Mouse (Mus musculus) bone marrow macrophage, adult 2 months (primary cell): ENCODE measurements around the gene Rpl29. TPM values are rescaled to one million over a fixed set of nuclear protein-coding genes. Genes with fewer than 3 reads are reported as not detected.

Experiments
- H3K27ac ChIP-seq: 2 replicates; pipeline ENCODE4 v1.5.1; 2012; ENCODE audit warnings: low read depth, low read length; ENCODE audit not compliant: insufficient read depth
- H3K4me1 ChIP-seq: 2 replicates; pipeline ENCODE4 v1.6.1; 2012; ENCODE audit warnings: low read length; ENCODE audit not compliant: control insufficient read depth, insufficient read depth
- H3K4me3 ChIP-seq: 2 replicates; pipeline ENCODE4 v1.5.1; 2012; ENCODE audit warnings: mild to moderate bottlenecking, low read length, moderate library complexity; ENCODE audit not compliant: insufficient read depth
- CTCF ChIP-seq: IDR thresholded peaks from 2 replicates; pipeline ENCODE4 v1.5.1; 2012; ENCODE audit warnings: low read depth, mild to moderate bottlenecking, low read length, moderate library complexity
- POLR2A ChIP-seq: IDR thresholded peaks from 2 replicates; pipeline ENCODE4 v1.6.1; 2012; ENCODE audit warnings: mild to moderate bottlenecking, low read depth, low read length, borderline replicate concordance
- polyA plus RNA-seq: library from polyadenylated mRNA; stranded (reverse); fragments of >200 nt; gene quantifications from 2 replicates; pipeline ENCODE4 v1.2.4, GENCODE M21; 2012; ENCODE audit not compliant: missing spikeins, insufficient read depth, insufficient read length

Gene Rpl29
- polyA plus RNA-seq, 1 experiment = 299 TPM

DNA sequence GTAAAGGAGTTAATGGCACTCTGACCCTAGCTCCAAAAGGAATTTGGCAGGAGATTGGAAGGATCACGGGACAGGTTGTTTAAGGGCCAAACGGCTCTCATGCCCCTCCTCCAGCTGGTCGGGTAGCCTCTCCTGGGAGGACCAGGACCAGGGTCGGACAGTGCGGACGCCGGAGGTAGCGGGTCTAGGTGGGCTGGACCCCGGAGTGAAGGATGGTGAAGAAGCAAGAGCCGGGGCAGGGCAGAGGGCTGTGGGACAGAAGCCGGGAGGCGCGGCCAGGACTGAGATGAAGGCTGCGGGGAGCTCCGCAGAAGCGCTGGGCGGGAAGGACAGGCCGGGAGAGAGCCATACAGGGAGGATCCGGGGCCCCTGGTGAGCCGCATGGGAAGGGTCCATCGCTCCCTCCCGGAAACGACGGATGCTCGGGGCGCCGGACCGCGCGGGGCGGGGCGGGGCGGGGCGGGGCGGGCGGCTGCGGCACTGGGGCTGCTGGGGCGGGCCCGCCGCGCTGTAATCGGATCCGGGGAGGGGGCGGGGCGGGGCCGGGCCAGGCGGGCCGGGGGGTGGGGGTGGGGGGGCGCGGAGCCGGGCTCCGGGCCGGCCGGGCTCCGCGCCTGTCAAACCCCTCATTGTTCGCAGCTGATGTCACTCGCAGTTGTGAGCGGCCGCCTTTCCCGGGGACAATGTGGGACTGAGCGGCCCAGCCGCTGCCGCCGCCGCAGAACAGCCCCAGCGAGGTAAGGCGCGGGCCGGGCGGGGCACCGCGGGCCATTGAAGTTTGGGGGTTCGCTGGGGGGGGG is 24.2 kb downstream of the Rpl29 start, which contains the start of gene Pcbp4:
TSS of gene Pcbp4 (plus strand) at position 21 of the 800 bp plus-strand sequence.
- Histone ChIP-seq H3K4me1 (no peaks in the 10 kb centered on the region), H3K4me3 (peak within 1 kb of the TSS; percentile 63), H3K27ac (no peak within 1 kb of the TSS)
- TF ChIP-seq CTCF = no peak
- no peak for TF ChIP-seq POLR2A

DNA sequence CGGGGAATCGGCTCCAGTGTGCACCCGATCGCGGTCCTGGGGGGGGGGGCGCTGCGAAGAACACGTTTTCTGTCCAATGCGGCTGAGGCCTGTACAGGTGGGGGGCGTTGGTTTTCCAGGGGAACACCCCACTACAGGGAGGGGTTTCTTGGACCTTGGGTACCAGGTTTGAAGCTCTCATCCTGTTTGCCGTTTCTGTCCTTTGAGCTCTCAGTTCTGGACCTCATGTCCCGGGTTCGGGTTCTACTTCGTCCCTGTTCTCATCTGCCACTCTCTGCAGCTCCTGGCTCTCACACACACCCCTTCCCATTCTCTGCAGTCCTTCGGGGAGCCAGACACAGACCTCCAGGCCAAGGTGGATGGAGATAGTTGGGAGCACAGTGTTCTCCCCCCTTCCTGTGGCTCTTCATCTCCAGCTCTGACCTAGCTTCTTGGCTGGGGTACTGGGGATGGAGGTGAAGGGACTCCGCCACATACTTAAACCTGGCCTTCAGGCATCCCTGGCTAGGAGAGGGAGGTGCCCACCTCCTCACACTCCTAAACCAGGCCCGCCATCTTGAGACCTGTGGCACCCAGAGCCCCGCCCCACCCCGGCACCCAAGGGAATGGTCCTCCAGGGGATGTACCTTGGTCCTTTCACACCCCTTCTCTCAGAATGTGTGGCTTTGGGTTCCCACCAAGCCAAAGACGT is 25.0 kb downstream of the Rpl29 start:
- no peak overlapping the region for H3K27ac ChIP-seq

DNA sequence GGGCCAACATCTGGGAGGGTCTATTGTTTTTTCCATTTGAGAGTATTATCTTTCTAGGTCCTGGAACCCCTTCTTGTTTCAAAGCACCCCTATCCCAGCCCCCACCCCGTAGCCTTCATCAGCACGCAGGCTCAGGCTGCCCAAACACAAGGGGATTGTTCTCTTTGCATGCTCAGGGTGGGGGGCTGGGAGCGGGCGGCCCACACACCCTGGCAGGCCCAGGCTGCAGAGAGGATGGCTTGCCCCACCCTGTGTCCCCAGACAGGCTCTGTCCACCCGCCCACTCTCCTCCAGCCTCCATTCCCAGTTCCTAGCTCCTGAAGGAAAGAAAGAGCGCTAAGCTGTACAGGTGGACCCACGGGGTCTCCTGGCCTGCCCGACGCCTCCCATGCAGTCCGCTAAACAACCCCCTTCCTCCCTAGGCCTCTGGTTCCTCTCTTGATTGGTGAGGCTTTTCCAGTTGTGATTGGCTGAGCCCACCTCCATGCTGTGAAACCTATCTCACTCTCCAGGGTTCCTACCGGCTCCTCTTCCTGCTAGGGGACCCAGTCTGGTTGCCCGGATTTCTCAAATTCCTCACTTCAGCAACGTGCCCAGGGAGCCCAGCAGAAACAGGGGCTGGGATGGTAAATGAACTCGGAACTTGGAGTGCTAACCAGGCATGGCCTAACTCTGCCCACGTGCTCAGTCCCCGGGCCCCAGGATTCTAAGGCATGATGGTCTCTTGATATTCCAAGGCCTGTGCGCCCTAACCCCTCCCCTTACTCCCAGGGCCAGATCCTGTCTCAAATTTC is 25.8 kb downstream of the Rpl29 start:
- no peak for TF ChIP-seq POLR2A
- no peak for TF ChIP-seq CTCF
- Histone ChIP-seq H3K4me1 (no peaks in the 10 kb centered on the region), H3K27ac (no peak overlapping the region), H3K4me3 (no peak overlapping the region)

More for the DNA sequence above, 25.0 kb downstream of the Rpl29 start:
- Histone ChIP-seq H3K4me1 (no peaks in the 10 kb centered on the region), H3K4me3 (peak overlapping the region; percentile 40)
- TF ChIP-seq CTCF (no peak), POLR2A (no peak)

DNA sequence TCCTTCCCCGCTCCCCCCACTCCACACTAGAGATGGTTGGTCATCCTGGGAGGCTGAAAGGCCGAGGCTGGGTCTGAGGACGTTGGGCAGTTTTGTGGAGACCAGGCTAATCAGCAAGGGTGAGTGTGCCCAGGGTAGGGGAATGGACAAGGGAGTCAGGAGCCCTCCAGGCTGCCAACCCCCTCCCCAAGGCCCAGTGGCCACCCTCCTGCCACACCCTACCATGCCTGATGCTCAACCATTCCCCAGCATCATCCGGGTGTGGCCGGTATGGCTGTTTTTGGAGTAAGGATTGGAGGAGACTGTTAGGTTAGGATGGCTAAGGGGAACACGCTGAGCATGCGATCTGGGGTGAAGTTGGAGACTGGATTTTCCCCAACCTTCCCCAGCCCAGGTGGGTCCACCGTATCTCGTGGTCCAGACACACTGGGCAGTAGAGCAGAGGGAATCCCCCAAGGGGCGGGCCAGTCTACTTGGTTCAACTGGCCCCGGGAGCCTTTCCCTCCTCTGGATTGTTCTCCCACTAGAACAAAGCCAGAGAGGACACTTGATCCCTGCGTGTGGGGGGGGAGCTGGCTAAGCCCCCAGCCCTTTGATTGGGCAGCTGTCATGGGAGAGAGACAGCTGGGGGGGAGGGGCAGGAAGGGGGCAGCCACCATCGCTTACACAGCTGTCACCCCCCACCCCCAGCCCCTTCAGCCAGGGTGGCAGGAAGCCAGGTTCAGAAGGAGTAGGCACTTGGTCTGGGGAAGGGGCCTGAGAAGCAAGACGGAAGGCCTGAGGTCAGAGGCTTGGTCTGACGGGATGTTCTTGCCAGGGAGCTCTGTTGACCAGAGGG is 27.3 kb downstream of the Rpl29 start:
- no peak overlapping the region for H3K4me3 ChIP-seq
- no peaks in the 10 kb centered on the region for H3K4me1 ChIP-seq
- TF ChIP-seq CTCF (no peak), POLR2A (no peak)
- H3K27ac ChIP-seq = no peak overlapping the region

DNA sequence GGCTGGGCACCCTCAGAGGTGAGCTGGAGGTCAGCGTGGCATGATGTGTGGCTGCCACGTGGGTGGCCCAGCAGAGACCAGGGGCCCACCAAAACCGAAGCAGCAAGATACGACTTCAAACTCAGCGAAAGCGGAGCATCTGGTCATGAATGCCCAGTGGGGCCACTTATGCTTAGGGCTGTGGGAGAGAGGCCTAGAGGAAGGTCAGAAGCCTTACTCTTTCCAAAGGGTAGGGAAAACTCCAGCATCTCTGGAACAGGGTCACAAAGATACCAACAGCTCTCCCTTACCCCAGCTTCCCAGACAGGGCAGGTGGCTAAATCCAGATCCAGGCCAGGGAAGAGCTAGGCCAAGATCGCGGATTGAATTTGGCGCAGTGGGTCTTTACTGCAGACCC is 27.9 kb downstream of the Rpl29 start:
- no peak overlapping the region for H3K4me3 ChIP-seq
- no peaks in the 10 kb centered on the region for H3K4me1 ChIP-seq
- H3K27ac ChIP-seq = no peak overlapping the region
- no peak for TF ChIP-seq POLR2A
- TF ChIP-seq CTCF = no peak

DNA sequence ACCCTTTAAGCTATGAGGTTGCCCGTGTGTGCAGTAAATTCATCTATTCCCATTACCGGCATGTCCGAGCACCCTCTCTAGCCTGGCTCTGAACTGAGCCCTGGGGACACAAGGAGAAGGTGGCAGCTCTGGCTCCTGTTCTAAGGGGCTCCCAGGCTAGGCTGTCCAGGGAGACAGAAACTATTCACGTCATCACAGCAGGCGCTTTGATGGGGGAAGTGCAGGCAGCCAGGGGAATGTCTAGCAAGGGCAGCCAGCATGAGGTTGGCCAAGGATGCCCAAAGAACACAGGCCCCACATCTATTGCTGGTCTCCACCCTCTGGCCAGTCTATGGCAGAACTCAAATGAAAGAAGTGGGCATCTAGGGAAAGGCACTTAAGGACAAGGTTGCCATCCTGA is 28.7 kb downstream of the Rpl29 start:
- Histone ChIP-seq H3K27ac (no peak overlapping the region), H3K4me1 (no peaks in the 10 kb centered on the region), H3K4me3 (no peak overlapping the region)
- TF ChIP-seq POLR2A = no peak

DNA sequence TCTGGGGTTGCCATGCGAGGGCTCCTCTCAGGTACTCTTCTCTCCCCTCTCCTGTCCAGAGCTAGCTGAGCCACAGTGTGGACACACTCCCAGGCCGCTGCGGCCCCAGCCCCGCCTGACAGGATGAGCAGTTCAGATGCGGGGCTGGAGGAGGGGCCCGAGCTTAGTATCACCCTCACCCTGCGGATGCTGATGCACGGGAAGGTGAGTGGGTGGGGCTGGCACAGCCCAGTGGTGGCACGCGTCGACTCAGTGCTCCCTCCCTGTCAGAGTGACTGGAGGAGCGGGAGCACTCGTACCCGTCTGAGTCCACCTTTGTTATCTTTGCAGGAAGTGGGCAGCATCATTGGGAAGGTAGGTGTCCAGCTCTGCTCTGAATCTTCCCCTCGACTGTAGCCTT is 30.7 kb downstream of the Rpl29 start:
- TF ChIP-seq CTCF = no peak
- TF ChIP-seq POLR2A = no peak
- Histone ChIP-seq H3K27ac (no peak overlapping the region), H3K4me1 (no peaks in the 10 kb centered on the region), H3K4me3 (no peak overlapping the region)

DNA sequence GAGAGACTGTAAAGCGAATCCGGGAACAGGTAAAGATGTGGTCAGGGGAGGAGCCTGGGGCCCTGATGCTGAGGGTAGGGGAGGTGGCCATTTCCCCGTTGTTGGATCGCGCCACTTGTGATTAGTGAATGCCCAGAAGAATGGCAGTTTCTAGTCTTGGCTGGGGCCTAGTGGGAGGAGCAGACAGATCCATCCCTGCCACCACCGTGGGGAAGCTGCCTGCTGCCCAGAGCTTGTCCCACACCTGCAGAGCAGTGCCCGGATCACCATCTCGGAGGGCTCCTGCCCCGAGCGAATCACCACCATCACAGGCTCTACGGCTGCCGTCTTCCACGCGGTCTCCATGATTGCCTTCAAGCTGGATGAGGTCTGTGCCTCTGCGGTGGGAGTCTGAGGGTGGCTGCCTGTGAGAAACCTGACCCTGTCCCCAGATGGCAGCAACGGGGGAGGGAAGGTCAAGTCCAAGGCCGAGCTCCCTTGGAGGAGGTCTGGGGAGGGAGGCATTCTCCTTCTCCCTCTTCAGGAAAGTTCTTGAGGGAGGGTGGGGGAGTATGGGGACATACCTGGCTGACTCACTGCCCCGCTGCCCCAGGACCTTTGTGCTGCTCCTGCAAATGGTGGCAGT is 31.3 kb downstream of the Rpl29 start:
- H3K4me3 ChIP-seq = no peak overlapping the region
- H3K4me1 ChIP-seq = no peaks in the 10 kb centered on the region
- no peak overlapping the region for H3K27ac ChIP-seq
- no peak for TF ChIP-seq POLR2A
- no peak for TF ChIP-seq CTCF

DNA sequence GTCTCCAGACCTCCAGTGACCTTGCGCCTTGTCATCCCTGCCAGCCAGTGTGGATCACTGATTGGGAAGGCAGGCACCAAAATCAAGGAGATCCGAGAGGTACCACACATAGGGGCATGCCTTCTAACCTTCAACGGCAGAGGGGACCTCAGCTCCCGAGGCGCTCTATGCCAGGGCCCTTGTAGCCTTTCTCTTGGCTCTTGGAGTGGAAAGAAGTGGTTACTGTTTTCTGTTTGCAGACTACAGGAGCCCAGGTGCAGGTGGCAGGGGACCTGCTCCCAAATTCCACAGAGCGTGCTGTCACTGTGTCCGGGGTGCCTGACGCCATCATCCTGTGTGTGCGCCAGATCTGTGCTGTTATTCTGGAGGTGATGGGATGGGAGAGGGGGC is 31.8 kb downstream of the Rpl29 start:
- TF ChIP-seq POLR2A = no peak
- TF ChIP-seq CTCF = no peak
- no peaks in the 10 kb centered on the region for H3K4me1 ChIP-seq
- no peak overlapping the region for H3K4me3 ChIP-seq
- H3K27ac ChIP-seq = no peak overlapping the region
